Mouse (Mus musculus) adrenal gland, postnatal 10 days (tissue): Measurements from ENCODE around the gene Wbp4. TPM values are rescaled to one million over a fixed set of nuclear protein-coding genes. Genes with fewer than 3 reads are reported as not detected.
"Not testable (repeated sequence)": the region's sequence is repeated elsewhere in the genome, so short reads cannot be mapped to it uniquely, and the experiment has no call there.

Experiments
- DNase-seq: peaks from one replicate; pipeline ENCODE4 v3.0.0; 2021; ENCODE audit warnings: mixed read lengths
- total RNA-seq, 2 experiments: library from RNA; stranded (reverse); gene quantifications; 2 replicates each; pipeline ENCODE4 v1.2.3; 2021

Wbp4 gene
- total RNA-seq, 2 experiments from 2014 or later = 33.5 to 33.6 TPM

- peak; percentile 83 for DNase-seq
Measured at GRCm38 (mm10) chr14:79451681-79452590, 29.4 kb downstream of the Wbp4 start, which contains the start of gene Kbtbd6. Gene Kbtbd6, plus strand, starts transcription at chr14:79451835.

GRCm38 (mm10) chr14:79445055-79445620, 36.2 kb downstream of the Wbp4 start:
- no peak for DNase-seq

- DNase-seq = no peak
Measured at GRCm38 (mm10) chr14:79444601-79445000, 36.7 kb downstream of the Wbp4 start.

GRCm38 (mm10) chr14:79441441-79441840, 39.9 kb downstream of the Wbp4 start:
- DNase-seq = no peak

- DNase-seq = no peak
Measured at GRCm38 (mm10) chr14:79440655-79441054, 40.7 kb downstream of the Wbp4 start.

GRCm38 (mm10) chr14:79434068-79434467, 47.3 kb downstream of the Wbp4 start:
- no peak for DNase-seq

- not testable (repeated sequence) for DNase-seq
Measured at GRCm38 (mm10) chr14:79426730-79427365, 54.5 kb downstream of the Wbp4 start.

- DNase-seq = peak; percentile 93
Measured at GRCm38 (mm10) chr14:79425979-79426729, 55.2 kb downstream of the Wbp4 start, which contains the start of gene Kbtbd7. Gene Kbtbd7, plus strand, starts transcription at chr14:79426511.

- no peak for DNase-seq
Measured at GRCm38 (mm10) chr14:79420083-79420685, 61.1 kb downstream of the Wbp4 start.

GRCm38 (mm10) chr14:79413121-79413520, 68.2 kb downstream of the Wbp4 start:
- no peak for DNase-seq

- DNase-seq = no peak
Measured at GRCm38 (mm10) chr14:79410662-79411061, 70.7 kb downstream of the Wbp4 start.

Other genes with a start within 250 kb of the Wbp4 start
- not detected for gene Zfp957, start 234.2 kb downstream of the Wbp4 start, total RNA-seq
- 100 to 1,000 TPM; 154 to 227 TPM for gene Rgcc, start 179.9 kb downstream of the Wbp4 start, total RNA-seq
- gene Naa16, start 90.7 kb downstream of the Wbp4 start, total RNA-seq = 10 to 100 TPM; 18.0 to 27.0 TPM
- 1 to 10 TPM; 5.4 to 8.7 TPM for gene Mtrf1, start 83.7 kb downstream of the Wbp4 start, total RNA-seq
- 10 to 100 TPM in 1 of 2 experiments, 1 to 10 TPM in 1; 9.8 to 11.4 TPM for gene Kbtbd7, start 55.0 kb downstream of the Wbp4 start, total RNA-seq
- gene Kbtbd6, start 29.7 kb downstream of the Wbp4 start, total RNA-seq = under 1 TPM; 0.61 to 0.72 TPM
- 10 to 100 TPM; 24.7 to 27.4 TPM for gene Elf1, start 326 bp downstream of the Wbp4 start, total RNA-seq
- 100 to 1,000 TPM in 1 of 2 experiments, 10 to 100 TPM in 1; 98.5 to 126 TPM for gene Sugt1, start 106.2 kb upstream of the Wbp4 start, total RNA-seq
- gene Cnmd, start 180.7 kb upstream of the Wbp4 start, total RNA-seq = under 1 TPM; 0.78 to 0.85 TPM